Mouse (Mus musculus) heart, embryonic 14.5 days (tissue): Measurements from ENCODE around the gene Cacna1b. TPM values are rescaled to one million over a fixed set of nuclear protein-coding genes. Genes with fewer than 3 reads are reported as not detected.

ENCODE experiments used
- ATAC-seq: fragments of 200-750 bp; cut with Nextera tagmentation; 2 replicates; pipeline ENCODE4 v1.8.0; 2017; ENCODE audit warnings: low read depth, moderate TSS enrichment; ENCODE audit not compliant: insufficient number of reproducible peaks, insufficient read depth, low FRiP score
- H3K27ac ChIP-seq, 2 experiments: fragments of 200-500 bp in 1 of 2; fragments of 300-500 bp in 1 of 2; sonication (generic) in 1 of 2; replicated peaks in 1 of 2; 2 replicates each; pipeline ENCODE4 v1.5.1; 2012 to 2014; ENCODE audit warnings: low read depth in 2 of 2, low read length in 2 of 2, control low read depth in 1 of 2, mild to moderate bottlenecking in 1 of 2, mixed read lengths in 1 of 2; ENCODE audit not compliant: control insufficient read depth in 1 of 2, insufficient read depth in 1 of 2
- H3K27me3 ChIP-seq: fragments of 300-500 bp; sonication (generic); 2 replicates; pipeline ENCODE4 v1.6.1; 2014; ENCODE audit warnings: mild to moderate bottlenecking, low read length, control low read depth; ENCODE audit not compliant: control insufficient read depth, insufficient read depth
- H3K36me3 ChIP-seq: fragments of 300-500 bp; sonication (generic); 2 replicates; pipeline ENCODE4 v1.6.1; 2014; ENCODE audit warnings: mild to moderate bottlenecking, control low read depth, low read length, mixed read lengths; ENCODE audit not compliant: control insufficient read depth, insufficient read depth
- H3K4me1 ChIP-seq, 2 experiments: fragments of 200-500 bp in 1 of 2; fragments of 300-500 bp in 1 of 2; sonication (generic) in 1 of 2; 2 replicates each; pipeline ENCODE4 v1.6.1; 2012 to 2014; ENCODE audit warnings: low read length in 2 of 2, control low read depth in 1 of 2, mixed read lengths in 1 of 2; ENCODE audit not compliant: control insufficient read depth in 2 of 2, insufficient read depth in 2 of 2
- H3K4me2 ChIP-seq: fragments of 300-500 bp; sonication (generic); 2 replicates; pipeline ENCODE4 v1.6.1; 2014; ENCODE audit warnings: mild to moderate bottlenecking, low read length
- H3K4me3 ChIP-seq, 2 experiments: fragments of 200-500 bp in 1 of 2; fragments of 300-500 bp in 1 of 2; sonication (generic) in 1 of 2; 2 replicates each; pipeline ENCODE4 v1.5.1; 2012 to 2014; ENCODE audit warnings: low read length in 2 of 2, mild to moderate bottlenecking in 2 of 2, control low read depth in 1 of 2, low read depth in 1 of 2, moderate library complexity in 1 of 2; ENCODE audit not compliant: control insufficient read depth in 1 of 2, insufficient read depth in 1 of 2
- H3K9ac ChIP-seq: fragments of 300-500 bp; sonication (generic); 2 replicates; pipeline ENCODE4 v1.6.1; 2014; ENCODE audit warnings: mild to moderate bottlenecking, low read length
- H3K9me3 ChIP-seq: fragments of 300-500 bp; sonication (generic); 2 replicates; pipeline ENCODE4 v1.6.1; 2016; ENCODE audit warnings: low read length, control low read depth; ENCODE audit not compliant: control insufficient read depth
- WGBS: fragments of 180-500 bp; shearing (Covaris S2); extraction: QIAGEN DNeasy Blood & Tissue Kit; methylation state at CpG from one replicate; pipeline ENCODE4 v1.1.7; 2014; 5-methylcytosine and 5-hydroxymethylcytosine counted together
- polyA plus RNA-seq: library from polyadenylated mRNA; unstranded; fragments of >200 nt; fragmentation: Nextera tagmentation; extraction: Ambion mirVana; gene quantifications from 2 replicates; pipeline ENCODE4 v1.2.1, GENCODE M21; 2014

The Cacna1b gene
- polyA plus RNA-seq, 1 experiment from 2014 or later: 0.15 TPM

- H3K4me3 ChIP-seq: no peak overlapping the region
- H3K4me2 ChIP-seq: no peak overlapping the region
- WGBS: 94% methylated on average over 1 of the region's 1 CpGs
- no peaks in the 10 kb centered on the region for H3K36me3 ChIP-seq
- no peak for ATAC-seq
- H3K27ac ChIP-seq: no peak overlapping the region
- H3K27me3 ChIP-seq: 0 out of 2 replicates have a peak, but pooled peaks cover 5% of the 10 kb centered on the region
- H3K9ac ChIP-seq: no peak overlapping the region
- H3K4me1 ChIP-seq: no peaks in the 10 kb centered on the region
- no peaks in the 10 kb centered on the region for H3K9me3 ChIP-seq
Observed at GRCm38 (mm10) chr2:24755276-24755675, 7.7 kb downstream of the Cacna1b start.

GRCm38 (mm10) chr2:24752599-24752998, 10.4 kb downstream of the Cacna1b start:
- Histone ChIP-seq H3K9ac (no peak overlapping the region), H3K4me3 (no peak overlapping the region), H3K4me2 (no peak overlapping the region), H3K9me3 (no peaks in the 10 kb centered on the region), H3K27ac (no peak overlapping the region), H3K27me3 (no peaks in the 10 kb centered on the region), H3K36me3 (no peaks in the 10 kb centered on the region), H3K4me1 (no peaks in the 10 kb centered on the region)
- no peak for ATAC-seq
- WGBS: 61% methylated on average over 4 of the region's 4 CpGs

GRCm38 (mm10) chr2:24750051-24750450, 12.9 kb downstream of the Cacna1b start:
- H3K4me2 ChIP-seq: no peak overlapping the region
- H3K36me3 ChIP-seq: no peaks in the 10 kb centered on the region
- H3K4me1 ChIP-seq: no peaks in the 10 kb centered on the region
- no peaks in the 10 kb centered on the region for H3K27me3 ChIP-seq
- H3K27ac ChIP-seq: no peak overlapping the region
- ATAC-seq: no peak
- H3K9ac ChIP-seq: no peak overlapping the region
- H3K9me3 ChIP-seq: no peaks in the 10 kb centered on the region
- H3K4me3 ChIP-seq: no peak overlapping the region
- 42% methylated on average over 3 of the region's 3 CpGs for WGBS

GRCm38 (mm10) chr2:24747878-24748277, 15.1 kb downstream of the Cacna1b start:
- WGBS: 67% methylated on average over 7 of the region's 7 CpGs
- ATAC-seq: no peak

GRCm38 (mm10) chr2:24739701-24740100, 23.3 kb downstream of the Cacna1b start:
- no peak for ATAC-seq
- Histone ChIP-seq H3K9ac (no peak overlapping the region), H3K4me1 (no peaks in the 10 kb centered on the region), H3K27me3 (no peaks in the 10 kb centered on the region), H3K27ac (no peak overlapping the region), H3K4me2 (no peak overlapping the region), H3K4me3 (no peak overlapping the region), H3K36me3 (no peaks in the 10 kb centered on the region), H3K9me3 (no peaks in the 10 kb centered on the region)
- WGBS: 74% methylated on average over 5 of the region's 5 CpGs

More at GRCm38 (mm10) chr2:24747878-24748277, 15.1 kb downstream of the Cacna1b start:
- H3K9me3 ChIP-seq: no peaks in the 10 kb centered on the region
- no peaks in the 10 kb centered on the region for H3K36me3 ChIP-seq
- no peak overlapping the region for H3K9ac ChIP-seq
- no peak overlapping the region for H3K4me3 ChIP-seq
- no peak overlapping the region for H3K4me2 ChIP-seq
- no peaks in the 10 kb centered on the region for H3K27me3 ChIP-seq
- H3K27ac ChIP-seq: no peak overlapping the region
- H3K4me1 ChIP-seq: no peaks in the 10 kb centered on the region

GRCm38 (mm10) chr2:24733157-24733556, 29.8 kb downstream of the Cacna1b start:
- ATAC-seq: no peak
- no peak overlapping the region for H3K27ac ChIP-seq
- H3K36me3 ChIP-seq: no peaks in the 10 kb centered on the region
- H3K9me3 ChIP-seq: no peaks in the 10 kb centered on the region
- H3K9ac ChIP-seq: no peak overlapping the region
- no peak overlapping the region for H3K4me2 ChIP-seq
- no peak overlapping the region for H3K4me3 ChIP-seq
- no peaks in the 10 kb centered on the region for H3K27me3 ChIP-seq
- no peaks in the 10 kb centered on the region for H3K4me1 ChIP-seq
- 59% methylated on average over 4 of the region's 4 CpGs for WGBS

- no peak for ATAC-seq
- H3K9ac ChIP-seq: no peak overlapping the region
- no peak overlapping the region for H3K4me3 ChIP-seq
- H3K36me3 ChIP-seq: no peaks in the 10 kb centered on the region
- H3K27me3 ChIP-seq: no peaks in the 10 kb centered on the region
- H3K9me3 ChIP-seq: no peaks in the 10 kb centered on the region
- no peak overlapping the region for H3K27ac ChIP-seq
- H3K4me2 ChIP-seq: no peak overlapping the region
- H3K4me1 ChIP-seq: no peaks in the 10 kb centered on the region
- WGBS: 84% methylated on average over 4 of the region's 4 CpGs
Observed at GRCm38 (mm10) chr2:24725865-24726264, 37.1 kb downstream of the Cacna1b start.

GRCm38 (mm10) chr2:24719645-24720379, 43.1 kb downstream of the Cacna1b start:
- Histone ChIP-seq H3K4me2 (no peak overlapping the region), H3K27me3 (no peaks in the 10 kb centered on the region), H3K4me3 (no peak overlapping the region), H3K9me3 (no peaks in the 10 kb centered on the region), H3K36me3 (no peaks in the 10 kb centered on the region), H3K27ac (no peak overlapping the region), H3K4me1 (peaks cover 0 to 4% of the 10 kb centered on the region in 2 experiments; a peak in 1 of 4 replicates), H3K9ac (no peak overlapping the region)
- ATAC-seq: no peak
- 86% methylated on average over 14 of the region's 14 CpGs for WGBS
